Mouse (Mus musculus): ENCODE data around the gene Paqr9.

DNA sequence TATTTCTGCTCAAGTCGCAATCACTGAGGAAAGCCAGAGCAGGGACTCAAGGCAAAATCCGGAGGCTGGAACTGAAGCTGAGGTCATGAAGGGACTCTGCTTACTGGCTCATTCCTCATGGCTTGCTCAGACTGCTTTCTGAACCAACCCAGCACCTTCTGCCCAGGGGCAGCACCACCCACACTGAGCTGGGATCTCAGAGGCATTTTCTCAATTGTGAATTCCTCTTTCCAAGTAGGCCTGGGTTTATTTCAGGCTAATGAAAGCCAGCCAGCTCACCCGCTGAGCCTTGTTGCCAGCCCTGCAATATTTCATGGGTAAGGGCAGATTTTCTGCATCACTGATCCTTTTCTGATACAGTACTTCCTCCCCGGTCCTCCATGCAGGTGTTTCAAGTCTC, 12.0 kb downstream of the Paqr9 start:
- TF ChIP-seq GATA1 (IDR thresholded peaks at IDR 0.05; ENCODE audit: borderline replicate concordance, low read length) (no peak), FLI1 (IDR thresholded peaks at IDR 0.05; ENCODE audit: low read length) (no peak)

All from megakaryocyte, embryonic 14.5 days (primary cell).